Mouse (Mus musculus) brain, embryonic 18.5 days (tissue): ENCODE measurements around the gene Lyzl4.
"Not testable (repeated sequence)": the region's sequence is repeated elsewhere in the genome, so short reads cannot be mapped to it uniquely, and the experiment has no call there.

Experiments
- DNase-seq: peaks from one replicate; pipeline ENCODE4 v3.0.0-alpha.2; 2012; ENCODE audit warnings: low read depth, low spot score

Lyzl4 gene

DNA sequence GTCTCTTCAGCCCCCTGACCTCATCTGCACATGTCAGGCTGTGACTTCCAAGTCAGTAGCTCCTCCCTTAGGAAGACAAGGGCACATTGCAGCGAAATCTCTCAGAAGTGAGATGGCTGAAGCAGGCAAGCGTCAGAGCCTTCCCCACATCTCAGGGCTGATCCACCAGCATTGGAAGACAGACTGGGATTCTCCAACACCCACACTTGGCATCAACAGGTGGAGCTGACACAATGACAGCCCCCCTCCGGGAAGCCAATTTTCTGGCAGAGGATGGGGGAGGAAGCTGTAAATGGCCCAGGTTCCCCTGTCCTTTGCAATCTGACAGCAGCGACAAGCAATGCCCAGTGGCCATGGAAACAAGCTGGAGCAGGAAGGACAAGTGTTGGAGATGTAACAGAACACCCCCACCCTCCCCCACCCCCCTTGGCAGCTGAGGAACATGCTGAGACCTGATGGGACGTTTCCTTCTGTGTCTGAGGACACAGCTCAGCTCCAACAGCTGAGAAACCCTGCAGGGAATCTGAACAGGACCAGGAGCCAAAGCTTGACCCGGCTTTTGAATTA lies 41.0 kb downstream of the Lyzl4 start:
- DNase-seq: peak; percentile 3

GRCm38 (mm10) chr9:121600201-121600860 lies 41.6 kb downstream of the Lyzl4 start:
- peak; percentile 18 for DNase-seq

DNA sequence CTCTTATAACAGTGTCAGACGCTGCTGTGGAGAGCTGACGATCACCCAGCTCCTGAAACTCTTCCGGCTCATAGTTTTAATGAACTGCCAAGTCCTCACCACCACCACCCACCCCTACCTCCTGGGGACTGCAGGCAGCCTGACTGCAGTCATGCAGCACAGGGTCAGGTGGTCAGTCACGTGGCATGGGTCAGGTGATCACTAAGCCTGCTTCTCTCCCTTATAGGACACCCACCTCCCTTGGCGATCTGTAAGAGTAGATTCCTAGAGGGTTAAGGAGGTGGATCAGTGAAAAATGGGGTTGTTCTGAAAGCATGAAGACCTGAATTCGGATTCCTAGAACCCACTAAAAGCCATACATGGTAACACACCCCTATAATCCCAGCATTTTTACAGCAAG lies 42.3 kb downstream of the Lyzl4 start:
- DNase-seq: no peak

DNA sequence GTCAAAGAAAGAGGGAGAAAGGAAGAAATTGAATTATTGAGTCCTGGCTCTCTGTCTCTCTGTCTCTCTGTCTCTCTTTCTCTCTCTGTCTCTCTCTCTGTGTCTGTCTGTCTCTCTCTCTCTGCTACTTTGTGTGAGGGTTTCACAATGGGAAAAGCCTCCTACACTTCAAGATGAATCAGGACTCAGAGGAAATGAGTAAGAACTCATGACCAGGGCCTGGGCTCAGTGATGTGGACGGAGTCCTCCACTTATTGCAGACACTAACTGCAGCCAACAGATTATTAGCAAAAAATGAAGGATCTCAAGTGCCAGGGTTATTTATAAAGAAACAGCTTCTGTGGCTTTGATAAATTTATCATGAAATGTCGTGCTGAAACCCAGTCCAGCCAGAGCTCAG lies 43.8 kb downstream of the Lyzl4 start:
- DNase-seq: no peak

GRCm38 (mm10) chr9:121594771-121595170 lies 47.1 kb downstream of the Lyzl4 start:
- no peak for DNase-seq

- not testable (repeated sequence) for DNase-seq
Measured at GRCm38 (mm10) chr9:121593768-121594167, 48.1 kb downstream of the Lyzl4 start.

GRCm38 (mm10) chr9:121592948-121593550 lies 48.8 kb downstream of the Lyzl4 start:
- no peak for DNase-seq

DNA sequence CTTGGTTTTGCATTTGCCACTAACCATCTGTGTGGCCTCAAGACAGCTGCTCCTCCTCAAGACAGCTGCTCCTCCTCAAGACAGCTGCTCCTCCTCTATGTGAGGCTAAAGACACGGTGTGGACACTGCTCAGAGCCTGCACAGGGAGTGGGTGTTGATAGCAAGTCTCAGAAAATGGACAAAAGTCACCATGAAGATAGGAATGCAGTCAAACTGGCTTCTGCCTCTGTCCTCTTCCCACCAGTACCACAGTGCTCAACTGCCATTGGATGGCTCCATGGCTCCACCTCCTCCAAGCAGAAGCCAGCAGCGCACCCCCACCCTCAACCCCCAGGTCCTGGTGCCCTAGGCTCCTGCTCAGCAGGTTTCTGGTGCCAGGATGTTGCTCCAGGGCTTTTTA lies 52.4 kb downstream of the Lyzl4 start:
- no peak for DNase-seq

GRCm38 (mm10) chr9:121574380-121574779 lies 67.5 kb downstream of the Lyzl4 start:
- no peak for DNase-seq

- no peak for DNase-seq
Measured at GRCm38 (mm10) chr9:121568451-121568850, 73.4 kb downstream of the Lyzl4 start.

DNA sequence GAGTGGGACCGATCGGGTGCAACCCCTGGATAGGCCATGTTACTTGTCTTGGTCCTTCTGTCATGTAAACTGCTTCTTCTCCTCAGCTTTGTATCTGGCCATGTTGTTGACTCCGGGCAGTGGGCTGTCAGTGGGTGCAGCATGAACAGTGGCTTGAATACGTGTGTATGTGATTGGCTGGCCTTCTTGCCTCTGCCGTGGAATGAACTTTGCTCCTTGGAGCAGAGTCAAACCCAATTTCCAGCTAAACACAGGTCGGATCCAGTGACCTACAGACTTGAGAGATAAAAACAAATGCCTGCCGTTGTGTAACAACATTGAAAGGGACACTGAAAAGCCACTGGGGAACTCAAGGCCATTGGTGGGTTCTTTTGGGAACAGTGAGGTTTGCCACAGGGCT lies 75.5 kb downstream of the Lyzl4 start:
- no peak for DNase-seq

GRCm38 (mm10) chr9:121563276-121563675 lies 78.6 kb downstream of the Lyzl4 start:
- DNase-seq: no peak

DNA sequence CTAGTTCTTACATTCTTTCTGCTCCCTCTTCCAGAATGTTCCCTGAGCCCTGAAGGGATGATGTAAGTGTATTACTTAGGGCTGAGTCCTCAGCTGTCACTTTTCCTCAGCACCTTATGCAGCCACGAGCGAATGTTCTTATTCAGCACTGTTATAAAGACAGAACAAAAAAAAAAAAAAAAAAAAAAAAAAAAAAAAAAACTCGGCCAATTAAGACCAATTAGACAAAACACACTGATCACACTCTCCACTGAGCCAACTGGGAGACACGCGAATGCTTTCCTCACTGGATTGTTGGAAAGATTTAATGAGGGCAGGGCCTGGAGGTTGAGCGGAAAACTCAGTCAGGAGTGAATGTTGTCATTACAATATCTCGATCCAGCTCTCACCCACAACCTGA lies 81.4 kb downstream of the Lyzl4 start:
- DNase-seq: no peak

DNA sequence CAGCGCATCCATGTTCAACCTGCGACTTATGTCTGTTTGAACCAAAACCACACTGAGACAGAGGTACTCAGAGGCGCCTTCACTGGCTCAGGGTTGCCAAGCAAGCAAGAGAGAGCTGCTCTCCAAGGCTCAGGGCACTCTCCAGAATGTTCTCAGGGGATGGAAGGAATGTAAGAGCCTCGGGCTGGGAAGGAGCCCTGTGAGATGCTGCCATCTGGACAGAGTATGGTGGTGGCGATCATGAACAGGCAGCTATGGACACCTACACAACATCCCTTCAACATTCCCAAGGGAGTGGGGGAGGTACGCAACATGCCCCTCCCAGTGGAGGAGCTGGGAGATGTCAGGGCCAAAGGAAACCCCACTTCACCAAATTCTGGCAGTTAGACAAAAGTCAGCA lies 83.7 kb downstream of the Lyzl4 start:
- DNase-seq: no peak

DNA sequence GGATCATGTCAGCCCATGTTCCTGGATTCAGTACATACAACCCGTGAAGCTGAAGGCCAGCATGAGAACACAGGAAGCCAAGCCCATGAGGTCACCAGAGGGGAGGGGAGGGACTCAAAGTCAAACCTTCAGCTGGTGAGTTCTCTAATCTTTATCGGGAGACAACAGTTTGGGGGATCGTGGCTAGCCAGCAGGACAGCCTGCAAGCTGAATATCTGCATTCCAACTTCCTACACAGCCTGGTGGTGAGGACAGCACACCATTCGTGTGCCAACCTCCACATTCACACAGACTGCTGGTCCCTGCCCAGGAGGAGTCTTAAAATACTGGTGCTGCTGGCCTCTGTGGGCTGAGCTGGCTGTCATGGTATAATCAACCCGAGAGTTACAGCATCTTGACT lies 85.0 kb downstream of the Lyzl4 start:
- no peak for DNase-seq

DNA sequence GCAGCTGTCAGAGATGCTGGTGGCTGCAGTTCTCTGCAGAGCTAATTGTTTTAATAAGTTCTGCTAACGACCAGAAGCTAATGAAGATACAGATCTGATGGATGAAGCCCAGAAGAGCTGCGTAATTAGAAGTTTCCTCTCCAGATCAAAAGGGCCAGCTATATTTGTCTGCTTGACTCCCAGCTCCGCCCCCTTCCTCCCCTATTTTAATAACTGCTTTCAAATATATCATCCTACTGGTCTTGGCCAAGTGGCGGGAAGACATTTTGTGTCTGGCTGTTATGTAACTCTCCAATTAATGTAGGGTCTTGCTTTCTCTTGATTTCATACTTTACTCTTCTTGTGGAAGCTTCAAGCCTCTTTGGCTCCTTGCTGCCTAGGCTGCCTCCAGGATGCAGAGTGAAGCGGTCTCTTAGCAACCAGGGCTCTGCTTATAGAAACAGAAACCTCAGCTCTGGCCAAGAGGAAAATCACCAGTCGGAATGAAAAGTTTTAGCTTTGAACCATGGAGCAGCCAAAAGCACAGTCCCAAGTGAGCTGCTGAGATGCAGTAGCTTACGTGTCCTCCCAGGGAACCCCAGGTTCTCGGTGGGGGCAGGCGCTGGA lies 86.4 kb downstream of the Lyzl4 start:
- DNase-seq: peak; percentile 47

DNA sequence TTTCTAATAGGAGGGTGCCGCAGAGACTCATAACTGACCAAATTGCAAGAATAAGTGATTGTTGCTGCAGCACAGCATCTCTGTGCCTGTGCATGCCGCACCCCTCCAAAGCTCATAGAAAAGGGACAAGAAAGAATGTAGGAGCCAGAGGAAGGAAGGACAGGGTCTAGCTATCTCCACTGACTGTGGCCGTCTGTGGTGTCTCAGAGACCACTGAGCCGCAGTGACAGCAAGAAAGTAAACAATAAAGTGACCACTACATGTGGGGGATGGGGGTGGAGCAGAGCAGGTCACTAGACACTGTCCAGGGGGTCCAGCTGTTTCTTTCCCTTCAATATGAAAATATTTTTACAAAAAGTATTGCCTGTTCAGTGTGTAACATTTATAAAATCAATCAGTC lies 88.3 kb downstream of the Lyzl4 start:
- DNase-seq: no peak

DNA sequence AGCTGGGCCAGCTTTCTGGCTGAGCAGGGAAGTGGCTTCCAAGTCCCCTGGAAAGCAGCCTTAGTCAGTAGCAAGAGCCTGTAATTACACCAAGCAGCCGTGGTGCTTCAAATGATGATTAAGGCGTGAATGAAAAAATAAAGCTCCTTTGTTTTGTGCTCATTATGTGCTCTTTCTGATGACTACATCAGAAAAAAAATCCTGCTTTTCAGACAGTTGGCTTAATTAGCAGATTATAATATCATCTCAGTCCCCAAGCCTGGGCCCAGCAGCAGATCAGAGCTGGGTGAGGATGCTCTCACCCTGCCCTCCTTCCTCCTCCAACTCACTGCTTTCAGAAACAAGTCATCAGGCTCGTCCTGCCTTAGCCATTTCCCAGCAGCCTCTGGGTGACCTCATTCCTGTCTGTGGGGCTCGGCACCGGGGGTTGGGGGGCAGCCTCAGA lies 91.5 kb downstream of the Lyzl4 start:
- peak; percentile 34 for DNase-seq

DNA sequence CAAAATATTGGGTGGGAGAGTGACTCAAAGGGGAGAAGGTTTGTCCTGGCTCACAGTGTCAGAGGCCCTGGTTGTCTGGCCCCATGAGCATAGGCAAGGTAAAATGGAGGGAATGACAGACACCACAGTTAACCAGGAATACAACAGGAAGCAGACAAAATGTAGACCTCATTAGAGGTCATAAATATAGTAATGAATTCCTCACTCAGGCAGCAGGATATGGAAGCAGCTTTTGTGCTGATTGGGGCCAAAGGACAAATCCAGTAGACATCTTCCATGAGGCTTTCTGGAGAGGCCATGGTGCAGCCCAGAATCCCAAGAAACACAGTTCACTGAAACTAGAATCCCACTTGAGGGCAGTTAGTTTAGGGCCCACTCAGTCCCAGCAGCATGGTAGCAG lies 92.5 kb downstream of the Lyzl4 start:
- DNase-seq: no peak

DNA sequence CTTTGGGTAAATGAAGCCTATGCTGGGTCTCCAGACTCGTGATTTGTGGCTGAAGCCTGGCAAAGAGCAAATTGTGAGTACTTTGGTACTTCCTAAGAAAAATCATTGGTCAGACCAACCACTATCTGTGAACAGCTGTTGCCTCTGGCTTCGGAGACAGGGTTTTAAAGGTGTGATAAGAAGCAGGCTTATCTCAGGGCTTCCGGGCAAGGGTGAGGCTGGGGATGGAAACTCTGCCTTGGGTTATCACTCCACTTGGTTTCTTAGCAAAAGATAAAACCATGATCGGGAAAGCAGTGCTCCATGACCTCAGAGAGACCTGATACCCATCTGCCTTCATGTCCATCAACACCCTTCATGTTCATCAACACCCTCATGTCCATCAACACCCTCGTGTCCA lies 92.9 kb downstream of the Lyzl4 start:
- DNase-seq: no peak

- DNase-seq: no peak
Measured at GRCm38 (mm10) chr9:121547431-121547830, 94.5 kb downstream of the Lyzl4 start.

GRCm38 (mm10) chr9:121541530-121541929 lies 100.4 kb downstream of the Lyzl4 start:
- DNase-seq: no peak

DNA sequence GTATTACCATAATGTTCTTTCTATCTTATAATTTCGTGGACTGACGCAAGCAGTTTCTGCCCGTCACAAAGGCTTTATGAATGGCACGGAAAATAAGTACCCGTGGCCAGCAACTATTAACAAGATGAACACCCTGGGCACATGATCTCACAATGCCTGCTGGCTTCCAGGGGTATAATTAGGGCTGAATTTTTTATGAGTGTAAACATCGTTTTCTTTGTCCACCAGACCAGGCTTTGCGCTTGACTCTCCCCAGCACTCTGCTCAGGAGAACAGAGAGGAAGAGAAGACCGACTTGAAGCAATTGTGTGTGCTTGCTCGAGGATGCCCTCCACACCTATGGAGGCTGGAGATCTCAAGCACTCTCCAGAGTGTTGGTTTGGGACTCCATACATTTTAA lies 109.3 kb downstream of the Lyzl4 start:
- no peak for DNase-seq
